Mouse (Mus musculus): Measurements from ENCODE around the gene Shisal2b. TPM values are rescaled to one million over a fixed set of nuclear protein-coding genes. Genes with fewer than 3 reads are reported as not detected.
A peak's percentile ranks its signal among the peaks of the same experiment; 100 is the strongest.

Shisal2b gene
- polyA plus RNA-seq, 1 experiment from 2014 or later, result 1.3 TPM

DNA sequence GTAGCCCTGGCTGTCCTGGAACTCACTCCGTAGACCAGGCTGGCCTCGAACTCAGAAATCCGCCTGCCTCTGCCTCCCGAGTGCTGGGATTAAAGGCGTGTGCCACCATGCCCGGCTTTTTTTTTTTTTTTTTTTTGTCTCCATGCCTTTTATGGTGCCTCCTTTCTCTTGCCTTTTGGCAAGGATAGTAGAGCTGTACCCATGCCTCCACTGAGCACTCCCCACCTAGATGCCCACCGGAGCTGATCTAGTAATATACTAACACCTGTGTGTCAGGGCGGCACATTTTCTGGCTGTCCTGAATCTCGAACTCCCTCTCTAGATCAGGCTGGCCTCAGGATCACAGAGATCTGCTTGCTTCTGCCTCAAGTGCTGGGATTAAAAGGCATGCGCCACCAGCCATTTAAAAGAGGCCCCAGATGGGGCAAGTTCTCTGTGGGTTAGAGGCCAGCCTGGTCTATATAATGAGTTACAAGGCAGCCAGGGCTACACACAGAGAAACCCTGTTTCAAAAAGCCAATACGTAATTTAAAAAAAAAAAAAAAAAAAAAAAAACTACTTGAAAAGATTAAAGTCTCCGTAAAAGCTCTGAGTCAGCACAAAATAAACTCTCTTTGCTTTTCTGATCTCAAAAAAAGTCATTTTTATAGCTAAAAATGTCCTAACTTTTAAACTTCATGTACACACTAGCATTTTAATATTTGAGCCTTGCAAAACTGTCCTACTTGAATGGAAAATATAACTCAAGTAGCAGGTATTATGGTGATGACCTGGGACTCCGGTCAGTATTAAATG is 20.2 kb downstream of the Shisal2b start:
- no peak overlapping the region for H3K9ac ChIP-seq
- H3K4me3 ChIP-seq, result no peak overlapping the region
- H3K9me3 ChIP-seq, result no peaks in the 10 kb centered on the region
- H3K4me1 ChIP-seq (replicated peaks), result no peaks in the 10 kb centered on the region
- no peak for ATAC-seq (ENCODE audit: low FRiP score)
- H3K27ac ChIP-seq, result no peak overlapping the region
- no peak overlapping the region for H3K4me2 ChIP-seq
- 92% methylated on average over 12 of the region's 13 CpGs for WGBS
- no peaks in the 10 kb centered on the region for H3K27me3 ChIP-seq
- peaks cover 4% of the 10 kb centered on the region; the same call in 1 of the 2 replicates for H3K36me3 ChIP-seq

DNA sequence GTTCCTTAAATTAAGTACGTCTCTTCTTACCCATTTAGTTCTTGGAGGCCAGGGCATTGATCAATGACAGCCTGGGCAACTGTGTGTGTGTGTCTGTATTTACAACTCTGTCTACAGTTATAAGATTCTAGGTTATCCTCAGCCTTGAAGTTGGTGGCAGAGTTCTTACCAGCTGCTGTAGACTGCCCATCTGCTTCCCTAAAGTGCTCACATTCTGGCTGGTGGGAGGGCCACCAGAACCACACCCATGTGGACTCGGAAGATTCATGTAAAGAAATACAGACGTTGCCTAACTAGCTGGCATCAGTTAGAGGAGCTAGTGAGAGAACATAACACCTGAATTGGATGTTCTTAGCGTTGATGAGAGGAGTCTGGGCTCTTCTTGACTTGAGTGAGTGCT is 21.8 kb downstream of the Shisal2b start:
- Histone ChIP-seq H3K27ac (no peak overlapping the region), H3K4me1 (replicated peaks) (no peaks in the 10 kb centered on the region), H3K9me3 (no peaks in the 10 kb centered on the region), H3K4me3 (no peak overlapping the region), H3K4me2 (no peak overlapping the region), H3K9ac (no peak overlapping the region), H3K36me3 (peaks cover 13% of the 10 kb centered on the region), H3K27me3 (no peaks in the 10 kb centered on the region)
- 81% methylated on average over 4 of the region's 4 CpGs for WGBS
- ATAC-seq (ENCODE audit: low FRiP score), result no peak

DNA sequence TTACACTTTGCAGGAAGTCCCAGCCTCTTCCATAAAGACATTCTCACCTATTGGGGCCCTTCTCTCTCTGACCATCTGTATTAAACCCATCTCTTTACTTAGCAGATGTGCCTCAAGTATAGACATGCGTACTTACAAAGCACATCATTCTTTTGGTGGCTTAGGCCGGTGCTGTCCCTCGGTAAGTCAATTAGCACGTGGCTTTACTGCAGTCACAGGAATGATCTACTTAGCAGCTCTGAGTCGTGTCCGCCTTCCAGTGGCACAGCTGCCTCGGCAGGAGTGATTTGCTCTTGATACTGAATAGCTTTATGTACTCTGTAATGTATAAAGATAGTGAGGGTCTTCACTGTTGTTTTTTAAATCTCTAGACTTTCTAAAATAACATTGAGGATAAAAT is 26.1 kb downstream of the Shisal2b start:
- peaks cover 41% of the 10 kb centered on the region for H3K36me3 ChIP-seq
- no peaks in the 10 kb centered on the region for H3K9me3 ChIP-seq
- ATAC-seq (ENCODE audit: low FRiP score), result no peak
- 83% methylated on average over 7 of the region's 7 CpGs for WGBS
- no peak overlapping the region for H3K27ac ChIP-seq
- no peaks in the 10 kb centered on the region for H3K4me1 ChIP-seq (replicated peaks)
- no peak overlapping the region for H3K4me2 ChIP-seq
- H3K9ac ChIP-seq, result no peak overlapping the region
- no peak overlapping the region for H3K4me3 ChIP-seq
- no peaks in the 10 kb centered on the region for H3K27me3 ChIP-seq

DNA sequence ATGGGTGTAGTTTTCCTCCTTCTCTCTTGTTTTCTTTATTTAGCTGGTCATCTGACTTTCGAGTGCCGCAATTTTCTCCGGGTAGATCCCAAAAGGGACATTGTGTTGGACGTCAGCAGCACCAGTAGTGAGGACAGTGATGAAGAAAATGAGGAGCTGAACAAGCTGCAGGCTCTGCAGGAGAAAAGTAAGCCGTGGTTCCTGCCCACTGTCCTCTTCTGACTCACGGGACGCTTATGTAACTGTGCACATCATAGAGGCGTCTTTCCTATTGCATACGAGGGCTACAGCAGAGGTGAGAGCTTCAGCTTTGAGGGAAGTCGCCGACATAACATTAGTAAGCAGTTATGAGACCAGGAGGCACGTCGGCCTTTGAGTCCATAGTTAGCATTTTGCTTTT is 30.9 kb downstream of the Shisal2b start:
- WGBS, result 94% methylated on average over 13 of the region's 13 CpGs
- no peak for ATAC-seq (ENCODE audit: low FRiP score)
- H3K36me3 ChIP-seq, result peaks cover 73% of the 10 kb centered on the region

DNA sequence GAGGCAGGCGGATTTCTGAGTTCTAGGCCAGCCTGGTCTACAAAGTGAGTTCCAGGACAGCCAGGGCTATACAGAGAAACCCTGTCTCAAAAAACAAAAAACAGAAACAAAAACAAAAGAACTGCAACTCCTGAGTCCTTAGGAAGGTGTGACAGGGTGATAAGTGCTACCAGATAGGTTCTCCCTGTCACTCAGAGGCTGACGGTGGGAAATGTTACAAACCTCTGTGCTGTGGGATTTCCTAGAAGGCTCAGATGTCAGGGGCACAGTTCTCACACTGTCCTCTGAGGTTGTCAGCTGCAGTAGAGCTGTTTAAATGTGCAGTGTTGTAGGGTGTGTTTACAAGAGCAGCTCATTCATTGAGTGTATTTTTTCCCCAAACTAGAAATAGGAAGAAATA is 38.2 kb downstream of the Shisal2b start:
- Histone ChIP-seq H3K4me3 (no peak overlapping the region), H3K27ac (no peak overlapping the region), H3K27me3 (no peaks in the 10 kb centered on the region), H3K9me3 (0 out of 2 replicates have a peak, but pooled peaks cover 4% of the 10 kb centered on the region), H3K4me2 (no peak overlapping the region), H3K36me3 (peaks cover 32% of the 10 kb centered on the region), H3K9ac (no peak overlapping the region), H3K4me1 (replicated peaks) (peaks cover 6% of the 10 kb centered on the region; the same call in 1 of the 2 replicates)
- 89% methylated on average over 2 of the region's 2 CpGs for WGBS
- ATAC-seq (ENCODE audit: low FRiP score), result no peak

More for the DNA sequence above, 30.9 kb downstream of the Shisal2b start:
- Histone ChIP-seq H3K4me3 (no peak overlapping the region), H3K9me3 (0 out of 2 replicates have a peak, but pooled peaks cover under 1% of the 10 kb centered on the region), H3K9ac (no peak overlapping the region), H3K4me1 (replicated peaks) (no peaks in the 10 kb centered on the region), H3K4me2 (no peak overlapping the region), H3K27me3 (no peaks in the 10 kb centered on the region), H3K27ac (no peak overlapping the region)

DNA sequence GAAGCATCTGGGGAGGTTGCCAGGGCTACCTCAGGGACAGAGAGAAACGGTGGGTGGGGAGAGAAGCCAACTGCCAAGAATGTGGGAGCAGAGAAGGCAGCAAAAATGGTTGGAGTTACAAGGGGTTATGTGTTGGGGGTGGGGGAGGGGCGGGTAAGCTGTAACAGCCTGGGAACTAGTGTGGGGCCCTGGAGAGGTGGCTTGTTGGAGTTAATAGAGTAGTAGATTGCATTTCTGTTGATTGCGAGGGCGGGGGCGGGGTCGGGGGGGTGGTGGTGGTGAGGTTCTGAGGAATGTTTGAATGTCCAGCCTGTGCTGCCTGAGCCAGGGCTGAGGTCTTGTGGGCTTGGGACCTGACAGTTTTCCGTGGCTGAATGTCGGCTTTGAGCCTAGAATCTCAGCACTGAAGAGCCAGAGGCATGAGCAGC is 41.3 kb downstream of the Shisal2b start:
- Histone ChIP-seq H3K27me3 (no peaks in the 10 kb centered on the region), H3K27ac (peak overlapping the region; percentile 72), H3K9me3 (no peaks in the 10 kb centered on the region), H3K36me3 (peaks cover 5% of the 10 kb centered on the region), H3K4me1 (replicated peaks) (peaks cover 16% of the 10 kb centered on the region), H3K4me3 (no peak overlapping the region), H3K4me2 (no peak overlapping the region), H3K9ac (no peak overlapping the region)
- 35% methylated on average over 8 of the region's 8 CpGs for WGBS
- peak; percentile 78 for ATAC-seq (ENCODE audit: low FRiP score)

DNA sequence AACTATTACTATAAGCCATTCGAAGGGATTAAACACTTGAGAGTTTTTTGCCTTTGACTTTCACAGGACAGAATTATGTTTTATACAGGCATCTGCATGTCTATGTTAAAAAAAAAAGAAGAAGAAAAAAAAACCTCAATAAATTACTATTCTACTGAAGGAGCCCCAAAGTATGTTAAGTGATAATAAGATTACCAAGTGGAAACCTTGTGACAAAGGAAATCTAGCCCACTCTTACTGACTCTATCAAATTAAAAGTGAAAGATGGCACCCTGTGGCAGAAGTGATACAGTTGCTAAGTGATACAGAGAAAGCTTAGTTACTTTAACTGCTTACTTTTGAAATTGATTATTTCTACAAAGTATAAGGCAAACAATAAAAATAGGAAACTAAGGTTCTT is 41.8 kb downstream of the Shisal2b start:
- H3K27ac ChIP-seq, result no peak overlapping the region
- peaks cover under 1% of the 10 kb centered on the region for H3K36me3 ChIP-seq
- no peak overlapping the region for H3K4me3 ChIP-seq
- H3K27me3 ChIP-seq, result no peaks in the 10 kb centered on the region
- no peak for ATAC-seq (ENCODE audit: low FRiP score)
- peaks cover 17% of the 10 kb centered on the region for H3K4me1 ChIP-seq (replicated peaks)
- no peak overlapping the region for H3K4me2 ChIP-seq
- 98% methylated on average over 1 of the region's 1 CpGs for WGBS
- no peak overlapping the region for H3K9ac ChIP-seq
- no peaks in the 10 kb centered on the region for H3K9me3 ChIP-seq

DNA sequence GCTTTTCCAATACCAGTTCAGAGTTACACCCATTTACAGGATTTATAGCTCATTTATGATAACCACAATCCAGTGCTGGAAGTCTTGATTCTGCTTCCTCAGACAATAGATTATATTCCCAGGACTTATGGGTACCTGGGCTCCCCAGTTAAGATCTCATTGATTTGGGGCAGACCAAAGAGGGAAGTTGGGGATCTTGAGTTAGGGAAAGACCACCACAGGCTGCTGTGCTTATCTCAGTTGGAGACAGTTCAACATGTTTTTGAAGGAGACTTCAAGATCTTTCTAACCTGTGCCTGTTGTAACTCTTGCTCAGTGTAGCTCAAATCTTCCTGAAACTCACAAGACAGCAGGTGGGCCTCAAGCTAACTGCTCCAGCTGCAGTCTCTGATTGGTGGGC is 42.5 kb downstream of the Shisal2b start:
- Histone ChIP-seq H3K4me2 (no peak overlapping the region), H3K9ac (no peak overlapping the region), H3K4me1 (replicated peaks) (peaks cover 18% of the 10 kb centered on the region), H3K27me3 (no peaks in the 10 kb centered on the region), H3K4me3 (no peak overlapping the region), H3K36me3 (no peaks in the 10 kb centered on the region), H3K9me3 (no peaks in the 10 kb centered on the region), H3K27ac (no peak overlapping the region)
- no peak for ATAC-seq (ENCODE audit: low FRiP score)

DNA sequence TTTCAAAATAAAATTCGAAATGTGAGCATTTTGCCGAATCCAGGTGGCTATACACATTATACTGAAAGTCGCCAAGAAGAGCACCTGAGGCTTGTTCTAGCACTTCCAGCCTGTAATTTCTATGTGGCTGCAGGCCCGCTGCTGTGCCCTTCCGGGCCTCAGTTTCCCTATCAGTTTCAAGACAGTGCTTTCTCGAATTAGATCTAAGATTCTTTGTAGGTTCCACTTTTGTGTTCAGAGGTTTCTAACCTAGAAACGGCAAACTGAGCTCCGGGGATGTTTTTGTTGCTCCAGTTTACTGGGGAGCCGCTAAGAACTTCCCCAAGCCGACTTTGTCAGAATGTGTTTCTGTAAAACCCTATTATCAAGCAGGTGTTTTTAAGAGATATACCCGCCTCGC is 46.0 kb downstream of the Shisal2b start:
- Histone ChIP-seq H3K27ac (no peak overlapping the region; the same call in 1 of the 2 replicates), H3K4me3 (peak overlapping the region; percentile 56), H3K4me2 (peak overlapping the region; percentile 67), H3K9me3 (no peaks in the 10 kb centered on the region), H3K4me1 (replicated peaks) (peaks cover 27% of the 10 kb centered on the region), H3K36me3 (no peaks in the 10 kb centered on the region), H3K27me3 (no peaks in the 10 kb centered on the region), H3K9ac (peak overlapping the region; percentile 87)
- no peak for ATAC-seq (ENCODE audit: low FRiP score)
- WGBS, result 64% methylated on average over 12 of the region's 12 CpGs

DNA sequence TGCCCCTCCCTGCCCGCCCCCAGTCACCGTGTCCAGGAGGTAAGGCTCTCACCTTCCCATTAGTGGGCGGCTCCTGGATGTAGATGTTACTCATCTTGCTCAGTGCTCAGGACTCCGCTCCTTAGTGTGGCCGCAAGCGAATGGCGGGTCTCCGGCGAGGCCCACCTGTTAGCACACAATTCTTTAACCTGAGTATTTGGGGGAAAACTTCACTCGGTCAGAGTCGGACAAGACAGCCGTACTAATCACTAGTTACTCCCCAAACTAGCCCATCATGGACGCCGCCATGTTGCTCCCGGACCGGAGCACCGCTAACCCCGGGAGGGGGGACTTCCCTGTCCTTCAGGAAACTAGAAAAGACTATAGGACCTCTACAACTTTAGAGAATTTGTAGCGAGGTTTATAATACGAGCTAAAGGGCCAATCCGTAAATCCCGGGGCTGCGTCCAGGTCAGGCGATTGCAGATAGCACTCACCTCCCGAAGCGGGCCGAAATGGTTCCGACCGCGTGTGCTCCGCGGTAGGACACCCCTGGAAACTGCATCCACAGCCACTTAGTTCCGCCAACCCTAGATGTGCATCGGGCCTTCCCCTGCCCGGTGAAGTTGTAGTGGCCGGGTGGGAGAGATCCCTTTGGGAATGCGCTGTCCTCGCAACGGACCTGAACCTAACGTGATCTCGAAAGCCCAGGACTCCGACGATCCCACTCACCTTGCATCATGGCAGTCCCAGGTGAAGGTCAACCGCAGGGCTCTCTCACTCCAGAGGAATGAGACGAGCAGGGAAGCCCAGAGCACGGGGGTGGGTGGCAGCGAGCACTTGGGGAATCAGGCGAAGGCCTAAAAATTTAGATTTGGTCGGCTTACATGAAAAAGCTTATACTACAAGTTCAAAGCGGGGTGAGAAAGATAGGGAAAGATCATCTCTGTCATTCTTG is 46.8 kb downstream of the Shisal2b start, which contains the start of gene Cwc27:
TSS of gene Cwc27 (minus strand) at position 508 of the 937 bp plus-strand sequence.
- Histone ChIP-seq H3K4me2 (peak within 1 kb of the TSS; percentile 67), H3K9ac (peak within 1 kb of the TSS; percentile 87), H3K36me3 (no peaks in the 10 kb centered on the region; the same call in 1 of the 2 replicates), H3K27ac (peak within 1 kb of the TSS; percentile 70), H3K4me1 (replicated peaks) (peaks cover 22% of the 10 kb centered on the region), H3K27me3 (no peaks in the 10 kb centered on the region), H3K4me3 (peak within 1 kb of the TSS; percentile 56), H3K9me3 (no peaks in the 10 kb centered on the region)
- peak; percentile 97 for ATAC-seq (ENCODE audit: low FRiP score)
- WGBS, result 1% methylated on average over 50 of the region's 50 CpGs

DNA sequence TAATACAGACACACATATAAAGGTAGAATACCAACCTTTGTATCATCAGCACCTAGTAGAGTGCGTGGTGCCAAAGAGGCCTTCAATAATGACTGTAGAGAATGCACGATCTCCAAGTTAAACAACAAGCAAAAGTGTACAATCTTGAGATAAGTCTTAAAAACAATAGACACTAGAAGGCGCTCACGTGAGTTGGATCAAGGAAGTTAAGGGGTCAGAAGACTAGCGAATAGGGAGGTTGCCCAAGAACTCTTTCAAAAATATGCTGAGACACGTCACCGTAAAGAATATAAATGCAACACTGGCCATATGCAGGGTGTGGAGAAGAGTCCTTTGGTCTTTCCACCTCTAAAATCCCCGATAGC is 47.4 kb downstream of the Shisal2b start:
- Histone ChIP-seq H3K9me3 (no peaks in the 10 kb centered on the region), H3K9ac (peak overlapping the region; percentile 87), H3K4me2 (peak overlapping the region; percentile 67), H3K27ac (peak overlapping the region; percentile 70; the same call in 1 of the 2 replicates), H3K4me1 (replicated peaks) (peaks cover 22% of the 10 kb centered on the region), H3K27me3 (no peaks in the 10 kb centered on the region), H3K4me3 (peak overlapping the region; percentile 56), H3K36me3 (no peaks in the 10 kb centered on the region; the same call in 1 of the 2 replicates)
- WGBS, result 12% methylated on average over 8 of the region's 8 CpGs
- ATAC-seq (ENCODE audit: low FRiP score), result peak; percentile 8

DNA sequence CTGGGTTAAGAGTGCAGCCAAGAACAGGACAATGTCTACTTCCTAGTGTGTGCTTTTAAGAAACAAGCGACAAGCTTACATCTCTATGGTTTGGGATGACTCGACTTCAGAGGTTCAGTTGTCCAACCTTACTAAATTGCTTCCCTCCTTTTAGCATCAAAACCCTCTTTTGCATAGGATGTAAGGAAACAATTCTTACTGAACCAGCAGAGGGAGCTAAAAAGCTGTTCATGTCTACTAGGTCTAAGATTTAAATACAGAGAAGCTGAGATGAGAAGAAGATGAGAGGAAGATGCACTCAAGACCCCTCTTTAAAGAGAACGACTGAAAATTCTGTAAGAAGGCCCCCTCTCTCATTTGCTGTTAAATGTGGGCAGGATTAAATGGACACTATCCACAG is 58.0 kb downstream of the Shisal2b start:
- Histone ChIP-seq H3K27ac (no peak overlapping the region), H3K27me3 (no peaks in the 10 kb centered on the region), H3K9ac (no peak overlapping the region), H3K36me3 (peaks cover 26% of the 10 kb centered on the region), H3K4me3 (no peak overlapping the region), H3K9me3 (no peaks in the 10 kb centered on the region), H3K4me1 (replicated peaks) (no peaks in the 10 kb centered on the region), H3K4me2 (no peak overlapping the region)
- WGBS, result 58% methylated on average over 3 of the region's 3 CpGs
- no peak for ATAC-seq (ENCODE audit: low FRiP score)
